Mouse (Mus musculus) midbrain, embryonic 14.5 days (tissue): ENCODE measurements around the gene Zdhhc12. TPM values are rescaled to one million over a fixed set of nuclear protein-coding genes. Genes with fewer than 3 reads are reported as not detected.

Source experiments
- ATAC-seq: fragments of 200-750 bp; cut with Nextera tagmentation; 2 replicates; pipeline ENCODE4 v1.8.0; 2017; ENCODE audit warnings: moderate number of reproducible peaks, moderate library complexity; ENCODE audit not compliant: low FRiP score, low TSS enrichment
- DNase-seq: peaks from one replicate; pipeline ENCODE4 v3.0.0-alpha.2; 2015
- H3K27ac ChIP-seq: fragments of 300-500 bp; sonication (generic); replicated peaks from 2 replicates; pipeline ENCODE4 v1.5.1; 2014; ENCODE audit warnings: mild to moderate bottlenecking, low read depth, low read length, moderate library complexity
- H3K27me3 ChIP-seq: fragments of 300-500 bp; sonication (generic); 2 replicates; pipeline ENCODE4 v1.6.1; 2014; ENCODE audit warnings: low read length, control low read depth, mixed read lengths; ENCODE audit not compliant: control insufficient read depth, insufficient read depth
- H3K36me3 ChIP-seq: fragments of 300-500 bp; sonication (generic); 2 replicates; pipeline ENCODE4 v1.6.1; 2014; ENCODE audit warnings: low read length, control low read depth; ENCODE audit not compliant: control insufficient read depth, insufficient read depth
- H3K4me1 ChIP-seq: fragments of 300-500 bp; sonication (generic); 2 replicates; pipeline ENCODE4 v1.6.1; 2014; ENCODE audit warnings: mild to moderate bottlenecking, antibody characterized with exemption, low read length, control low read depth; ENCODE audit not compliant: control insufficient read depth, insufficient read depth
- H3K4me2 ChIP-seq: fragments of 300-500 bp; sonication (generic); 2 replicates; pipeline ENCODE4 v1.6.1; 2014; ENCODE audit warnings: mild to moderate bottlenecking, low read length, moderate library complexity
- H3K4me3 ChIP-seq: fragments of 300-500 bp; sonication (generic); replicated peaks from 2 replicates; pipeline ENCODE4 v1.5.1; 2014; ENCODE audit warnings: low read depth, low read length
- H3K9ac ChIP-seq: fragments of 300-500 bp; sonication (generic); replicated peaks from 2 replicates; pipeline ENCODE4 v1.6.1; 2014; ENCODE audit warnings: mild to moderate bottlenecking, low read length, moderate library complexity
- H3K9me3 ChIP-seq: fragments of 300-500 bp; sonication (generic); 2 replicates; pipeline ENCODE4 v1.6.1; 2016; ENCODE audit warnings: low read length, control low read depth, mixed read lengths; ENCODE audit not compliant: control insufficient read depth
- WGBS: fragments of 180-500 bp; shearing (Covaris S2); extraction: QIAGEN DNeasy Blood & Tissue Kit; methylation state at CpG from one replicate; pipeline ENCODE4 v1.1.7; 2014; 5-methylcytosine and 5-hydroxymethylcytosine counted together
- polyA plus RNA-seq: library from polyadenylated mRNA; unstranded; fragments of >200 nt; fragmentation: Nextera tagmentation; extraction: Ambion mirVana; gene quantifications from 2 replicates; pipeline ENCODE4 v1.2.1, GENCODE M21; 2014

The Zdhhc12 gene
- polyA plus RNA-seq, 1 experiment from 2014 or later, result 17.6 TPM

DNA sequence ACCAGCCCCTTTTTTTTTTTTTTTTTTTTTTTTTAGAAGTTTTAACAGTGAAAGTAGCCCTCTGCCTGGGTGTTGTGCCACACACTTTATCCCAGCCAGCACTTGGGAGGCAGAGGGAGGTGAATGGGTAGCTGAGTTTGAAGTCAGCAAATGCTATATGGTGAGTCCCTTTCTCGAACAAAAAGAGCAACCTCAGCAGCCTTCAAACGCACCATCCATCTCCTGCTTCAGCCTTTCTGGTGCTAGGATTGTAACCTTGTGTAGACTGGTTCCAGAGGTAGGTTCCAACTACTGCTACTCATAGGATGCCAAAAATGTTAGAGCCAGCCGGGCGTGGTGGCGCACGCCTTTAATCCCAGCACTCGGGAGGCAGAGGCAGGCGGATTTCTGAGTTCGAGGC lies 17.0 kb downstream of the Zdhhc12 start:
- DNase-seq (no peak), ATAC-seq (no peak)
- Histone ChIP-seq H3K9me3 (no peaks in the 10 kb centered on the region), H3K36me3 (peaks cover 17% of the 10 kb centered on the region), H3K4me2 (no peak overlapping the region), H3K27ac (no peak overlapping the region), H3K4me3 (no peak overlapping the region), H3K27me3 (no peaks in the 10 kb centered on the region), H3K4me1 (0 out of 2 replicates have a peak, but pooled peaks cover 8% of the 10 kb centered on the region), H3K9ac (no peak overlapping the region)
- WGBS, result 95% methylated on average over 8 of the region's 9 CpGs

DNA sequence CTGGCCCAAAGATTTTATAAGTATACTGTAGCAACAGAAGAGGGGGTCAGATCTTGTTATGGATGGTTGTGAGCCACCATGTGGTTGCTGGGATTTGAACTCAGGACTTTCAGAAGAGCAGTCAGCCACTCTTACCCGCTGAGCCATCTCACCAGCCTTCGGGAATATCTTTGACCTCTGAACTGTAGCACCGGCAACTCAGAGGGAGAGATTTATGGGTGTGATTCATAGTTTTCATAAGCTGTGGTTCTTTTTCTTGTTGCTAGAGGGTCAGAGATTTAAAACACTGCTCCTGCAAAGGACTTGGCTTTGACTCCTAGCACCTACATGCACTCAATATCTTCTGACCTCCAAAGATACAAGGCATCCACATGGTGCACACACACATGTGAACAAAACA lies 17.8 kb downstream of the Zdhhc12 start:
- no peaks in the 10 kb centered on the region for H3K27me3 ChIP-seq

DNA sequence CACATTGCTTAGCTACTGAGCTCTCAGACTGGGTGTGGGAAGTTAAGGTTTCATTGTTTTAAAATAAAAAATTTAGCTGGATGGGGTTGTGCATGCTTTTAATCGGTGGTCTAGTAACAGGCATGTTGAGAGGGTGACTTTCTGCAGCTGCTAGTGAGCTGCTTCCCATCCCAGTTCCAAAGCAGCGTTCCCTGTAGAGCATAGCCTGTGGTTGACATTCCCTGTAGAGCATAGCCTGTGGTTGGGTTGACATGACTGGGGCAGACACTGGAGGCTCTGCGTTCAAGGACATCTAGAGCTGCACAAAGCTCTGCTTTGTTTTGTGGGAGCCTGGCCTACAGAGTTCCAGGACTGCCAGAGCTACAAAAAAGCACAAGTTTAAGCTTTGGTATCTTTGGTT lies 20.2 kb downstream of the Zdhhc12 start:
- DNase-seq (no peak), ATAC-seq (no peak)
- peaks cover 42% of the 10 kb centered on the region for H3K36me3 ChIP-seq
- H3K27ac ChIP-seq, result no peak overlapping the region
- no peak overlapping the region for H3K9ac ChIP-seq
- H3K27me3 ChIP-seq, result no peaks in the 10 kb centered on the region
- H3K9me3 ChIP-seq, result no peaks in the 10 kb centered on the region
- WGBS, result 78% methylated on average over 3 of the region's 3 CpGs
- H3K4me3 ChIP-seq, result no peak overlapping the region
- H3K4me2 ChIP-seq, result no peak overlapping the region
- peaks cover 11% of the 10 kb centered on the region for H3K4me1 ChIP-seq

More for the DNA sequence above, 17.8 kb downstream of the Zdhhc12 start:
- Histone ChIP-seq H3K9ac (no peak overlapping the region), H3K36me3 (peaks cover 19% of the 10 kb centered on the region), H3K4me2 (no peak overlapping the region), H3K9me3 (no peaks in the 10 kb centered on the region), H3K27ac (no peak overlapping the region), H3K4me1 (0 out of 2 replicates have a peak, but pooled peaks cover 8% of the 10 kb centered on the region), H3K4me3 (no peak overlapping the region)
- 89% methylated on average over 3 of the region's 3 CpGs for WGBS
- DNase-seq, result no peak
- ATAC-seq, result no peak

GRCm38 (mm10) chr2:30072875-30073274 lies 20.6 kb downstream of the Zdhhc12 start:
- Histone ChIP-seq H3K4me2 (no peak overlapping the region), H3K9me3 (no peaks in the 10 kb centered on the region), H3K27me3 (no peaks in the 10 kb centered on the region), H3K4me3 (no peak overlapping the region), H3K9ac (no peak overlapping the region), H3K36me3 (peaks cover 46% of the 10 kb centered on the region), H3K27ac (no peak overlapping the region), H3K4me1 (peaks cover 14% of the 10 kb centered on the region)
- DNase-seq (no peak), ATAC-seq (no peak)
- 83% methylated on average over 7 of the region's 7 CpGs for WGBS

GRCm38 (mm10) chr2:30067962-30068361 lies 25.5 kb downstream of the Zdhhc12 start:
- Histone ChIP-seq H3K9me3 (no peaks in the 10 kb centered on the region), H3K4me1 (peaks cover 20% of the 10 kb centered on the region), H3K9ac (peak overlapping the region; percentile 98), H3K27me3 (no peaks in the 10 kb centered on the region), H3K36me3 (peaks cover 40% of the 10 kb centered on the region), H3K4me3 (peak overlapping the region; percentile 99), H3K27ac (no peak overlapping the region), H3K4me2 (peak overlapping the region; percentile 72)
- 22% methylated on average over 7 of the region's 7 CpGs for WGBS
- no peak for DNase-seq
- ATAC-seq, result no peak

DNA sequence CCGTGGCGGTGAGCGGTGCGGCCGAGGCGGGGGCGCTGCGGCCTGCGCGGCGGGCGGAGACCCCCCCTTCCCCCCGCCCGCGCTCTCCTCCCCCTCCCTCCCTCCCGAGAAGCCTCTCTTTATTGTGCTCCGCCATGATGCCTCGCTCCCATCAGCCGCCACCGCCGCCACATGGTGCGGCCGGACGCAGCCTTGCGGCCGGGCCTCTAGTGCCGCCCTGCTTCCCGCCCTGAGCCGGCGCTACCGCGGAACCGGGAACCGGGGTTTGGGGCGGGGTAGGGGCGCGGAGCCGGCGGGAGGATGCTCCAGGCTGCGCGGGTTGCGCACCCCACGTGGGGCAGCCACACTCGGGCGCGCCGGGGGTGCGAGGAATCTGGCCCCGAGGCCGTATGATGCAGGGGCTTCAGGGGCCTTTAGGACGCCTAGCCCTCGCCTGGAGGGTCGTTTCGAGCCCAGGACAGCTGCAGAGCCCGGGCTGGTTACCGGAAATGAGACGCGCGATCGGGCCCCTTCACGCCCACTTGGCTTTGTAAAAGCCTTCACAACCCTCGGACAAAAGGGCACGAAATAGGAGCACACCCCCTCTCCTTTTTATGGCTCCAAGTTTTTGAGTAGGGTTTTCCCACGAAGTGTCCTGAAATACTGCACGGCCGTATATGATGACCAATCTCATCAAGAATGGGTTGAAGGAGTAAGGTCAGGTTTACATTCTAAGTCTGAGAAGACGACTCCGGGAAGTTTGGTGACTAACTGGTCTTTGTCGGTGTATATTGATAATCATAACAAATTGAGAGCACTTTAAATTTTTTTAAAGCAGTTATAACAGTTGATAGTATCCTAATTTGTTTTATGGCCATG lies 26.2 kb downstream of the Zdhhc12 start:
- H3K9ac ChIP-seq, result peak overlapping the region; percentile 98
- DNase-seq, result peak; percentile 82

GRCm38 (mm10) chr2:30066046-30066901 lies 27.2 kb downstream of the Zdhhc12 start:
- H3K4me2 ChIP-seq, result peak overlapping the region; percentile 72
- H3K36me3 ChIP-seq, result peaks cover 29% of the 10 kb centered on the region
- peak overlapping the region; percentile 99 for H3K27ac ChIP-seq
- H3K27me3 ChIP-seq, result no peaks in the 10 kb centered on the region
- ATAC-seq (peak; percentile 93), DNase-seq (peak; percentile 98)
- peaks cover 32% of the 10 kb centered on the region for H3K4me1 ChIP-seq
- under 1% methylated on average over 81 of the region's 101 CpGs for WGBS
- H3K4me3 ChIP-seq, result peak overlapping the region; percentile 99
- peak overlapping the region; percentile 98 for H3K9ac ChIP-seq
- H3K9me3 ChIP-seq, result no peaks in the 10 kb centered on the region

More for the DNA sequence above, 26.2 kb downstream of the Zdhhc12 start:
- WGBS, result 1% methylated on average over 68 of the region's 69 CpGs
- Histone ChIP-seq H3K4me3 (peak overlapping the region; percentile 99), H3K4me2 (peak overlapping the region; percentile 72), H3K27me3 (no peaks in the 10 kb centered on the region), H3K9me3 (no peaks in the 10 kb centered on the region), H3K27ac (peak overlapping the region; percentile 99), H3K36me3 (peaks cover 33% of the 10 kb centered on the region), H3K4me1 (peaks cover 25% of the 10 kb centered on the region)
- peak; percentile 35 for ATAC-seq

GRCm38 (mm10) chr2:30064298-30064697 lies 29.1 kb downstream of the Zdhhc12 start:
- Histone ChIP-seq H3K27ac (no peak overlapping the region), H3K4me3 (no peak overlapping the region), H3K4me1 (peaks cover 32% of the 10 kb centered on the region), H3K9ac (no peak overlapping the region), H3K27me3 (no peaks in the 10 kb centered on the region), H3K4me2 (peak overlapping the region; percentile 90; the same call in 1 of the 2 replicates), H3K36me3 (peaks cover 14% of the 10 kb centered on the region), H3K9me3 (no peaks in the 10 kb centered on the region)
- WGBS, result 41% methylated on average over 3 of the region's 3 CpGs
- ATAC-seq (no peak), DNase-seq (no peak)
